Mouse (Mus musculus): ENCODE results near the gene Ttc33.

DNA sequence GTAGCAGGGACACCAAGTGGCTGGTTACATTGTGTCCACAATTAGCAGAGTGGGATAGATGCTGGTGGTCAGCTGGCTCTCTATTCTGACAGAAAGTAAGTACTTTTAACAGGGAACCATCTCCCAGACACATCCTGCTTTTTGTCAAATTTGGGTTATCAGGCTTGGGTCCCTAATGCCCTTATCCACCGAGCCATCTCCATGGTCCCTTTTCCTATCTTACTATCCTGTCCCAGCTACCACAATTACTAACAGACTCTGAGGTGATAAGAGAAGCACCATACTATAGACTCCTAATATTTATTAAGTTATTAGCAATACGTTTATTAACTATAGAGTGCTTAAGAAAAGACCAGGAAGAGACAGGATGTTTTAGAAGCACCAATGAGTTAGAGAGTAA, 46.0 kb upstream of the Ttc33 start:
- TF ChIP-seq CTCF (IDR thresholded peaks at IDR 0.05; ENCODE audit: borderline replicate concordance, insufficient read depth, low read depth, low read length) = no peak
- TF ChIP-seq POLR2A (IDR thresholded peaks at IDR 0.05; ENCODE audit: borderline replicate concordance, insufficient read depth, low read length) = no peak
